Mouse (Mus musculus) forebrain, postnatal 0 days (tissue): ENCODE data around the gene Khk. TPM values are rescaled to one million over a fixed set of nuclear protein-coding genes. Genes with fewer than 3 reads are reported as not detected.

ENCODE experiments used
- ATAC-seq: fragments of 200-750 bp; cut with Nextera tagmentation; 2 replicates; pipeline ENCODE4 v1.8.0; 2017; ENCODE audit warnings: mild to moderate bottlenecking, moderate library complexity
- DNase-seq: peaks from one replicate; pipeline ENCODE4 v3.0.0-alpha.2; 2015
- H3K27ac ChIP-seq: fragments of 300-500 bp; sonication (generic); 2 replicates; pipeline ENCODE4 v1.5.1; 2014; ENCODE audit warnings: low read depth, mild to moderate bottlenecking, antibody characterized with exemption, low read length, moderate library complexity, mixed read lengths
- H3K27me3 ChIP-seq: fragments of 300-500 bp; sonication (generic); 2 replicates; pipeline ENCODE4 v1.6.1; 2014; ENCODE audit warnings: mild to moderate bottlenecking, low read length, mixed read lengths; ENCODE audit not compliant: insufficient read depth
- H3K36me3 ChIP-seq: fragments of 300-500 bp; sonication (generic); 2 replicates; pipeline ENCODE4 v1.6.1; 2014; ENCODE audit warnings: mild to moderate bottlenecking, moderate library complexity; ENCODE audit not compliant: insufficient read depth
- H3K4me1 ChIP-seq: fragments of 300-500 bp; sonication (generic); 2 replicates; pipeline ENCODE4 v1.6.1; 2014; ENCODE audit warnings: antibody characterized with exemption; ENCODE audit not compliant: insufficient read depth
- H3K4me2 ChIP-seq: fragments of 300-500 bp; sonication (generic); 2 replicates; pipeline ENCODE4 v1.6.1; 2014; ENCODE audit warnings: low read depth, mild to moderate bottlenecking, moderate library complexity
- H3K4me3 ChIP-seq: fragments of 300-500 bp; sonication (generic); 2 replicates; pipeline ENCODE4 v1.5.1; 2014; ENCODE audit warnings: low read depth, low read length, mixed read lengths
- H3K9ac ChIP-seq: fragments of 300-500 bp; sonication (generic); 2 replicates; pipeline ENCODE4 v1.6.1; 2014; ENCODE audit warnings: mild to moderate bottlenecking
- H3K9me3 ChIP-seq: fragments of 300-500 bp; sonication (generic); 2 replicates; pipeline ENCODE4 v1.6.1; 2016; ENCODE audit warnings: low read length
- CTCF ChIP-seq: sonication (generic); IDR thresholded peaks from 2 replicates; pipeline ENCODE4 v1.5.1; 2016; ENCODE audit warnings: antibody characterized with exemption, control low read depth, low read depth
- WGBS: fragments of 180-500 bp; shearing (Covaris S2); extraction: QIAGEN DNeasy Blood & Tissue Kit; methylation state at CpG from one replicate; pipeline ENCODE4 v1.1.7; 2014; 5-methylcytosine and 5-hydroxymethylcytosine counted together
- polyA plus RNA-seq: library from polyadenylated mRNA; unstranded; fragments of >200 nt; fragmentation: Nextera tagmentation; extraction: Ambion mirVana; gene quantifications from 2 replicates; pipeline ENCODE4 v1.2.1, GENCODE M21; 2015
- total RNA-seq: library from RNA; depleted of rRNA; stranded (reverse); fragments of >200 nt; gene quantifications from 2 replicates; pipeline ENCODE4 v1.2.3, GENCODE M21; 2014

Khk gene
- total and polyA plus RNA-seq, 2 experiments from 2014 or later = 4.5 to 13.2 TPM

DNA sequence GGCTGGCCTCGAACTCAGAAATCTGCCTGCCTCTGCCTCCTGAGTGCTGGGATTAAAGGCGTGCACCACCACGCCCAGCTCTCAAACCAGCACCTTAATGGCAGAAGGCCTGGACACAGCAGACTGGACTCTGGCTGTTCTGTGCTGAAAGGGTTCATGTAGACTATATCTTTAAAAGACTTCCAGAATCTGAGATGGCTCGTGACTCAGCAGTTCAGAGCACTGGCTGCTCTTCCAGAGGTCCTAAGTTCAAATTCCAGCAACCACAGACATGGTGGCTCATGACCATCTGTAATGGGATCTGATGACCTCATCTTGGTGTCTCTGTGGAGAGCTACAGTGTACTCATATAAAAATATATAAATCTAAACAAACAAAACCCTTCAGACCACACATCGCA, 19.4 kb upstream of the Khk start:
- Histone ChIP-seq H3K27me3 (no peaks in the 10 kb centered on the region), H3K9ac (no peak overlapping the region), H3K4me3 (no peak overlapping the region), H3K36me3 (peaks cover 52% of the 10 kb centered on the region), H3K9me3 (no peaks in the 10 kb centered on the region), H3K4me2 (no peak overlapping the region), H3K4me1 (0 out of 2 replicates have a peak, but pooled peaks cover 4% of the 10 kb centered on the region), H3K27ac (no peak overlapping the region)
- 92% methylated on average over 5 of the region's 5 CpGs for WGBS
- no peak for TF ChIP-seq CTCF
- no peak for DNase-seq
- ATAC-seq = no peak

DNA sequence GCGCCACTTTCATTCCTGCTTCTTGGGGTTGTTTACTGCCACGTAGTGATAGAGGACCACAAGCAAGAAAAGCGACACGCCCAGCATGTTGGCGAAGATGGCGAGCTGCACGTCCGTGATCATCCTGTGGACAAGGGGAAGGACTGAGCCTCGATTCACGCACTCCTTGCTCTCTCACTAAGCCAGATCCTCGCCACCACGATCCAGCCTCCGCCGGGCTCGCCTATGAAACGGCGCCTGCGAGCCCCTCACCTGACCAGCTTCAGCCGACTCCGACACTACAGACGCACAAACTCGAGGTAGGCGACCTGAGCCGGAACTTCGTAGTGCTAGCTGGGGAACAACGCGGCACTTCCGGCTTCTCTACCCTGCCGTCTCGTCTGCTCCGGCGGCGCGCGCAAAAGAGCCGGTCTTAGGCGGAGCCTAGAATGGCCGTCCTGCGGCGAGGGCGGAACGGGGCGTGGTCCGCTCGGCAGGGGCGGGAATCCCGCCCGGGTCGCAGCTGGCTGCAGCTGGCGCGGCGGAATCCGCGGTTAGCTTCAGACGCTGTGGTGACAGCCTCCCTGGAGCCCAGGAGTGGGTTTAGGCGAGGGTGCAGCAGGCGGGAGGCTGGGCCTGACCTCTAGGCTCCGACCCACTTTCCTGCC, 13.7 kb upstream of the Khk start, which contains the start of gene Ost4:
Gene Ost4, minus strand, starts transcription at position 376 of the 647 bp plus-strand sequence.
- H3K36me3 ChIP-seq = peaks cover 36% of the 10 kb centered on the region
- DNase-seq = peak; percentile 96
- peak within 1 kb of the TSS; percentile 69 for H3K4me3 ChIP-seq
- H3K9me3 ChIP-seq = no peaks in the 10 kb centered on the region
- no peaks in the 10 kb centered on the region for H3K27me3 ChIP-seq
- H3K27ac ChIP-seq = peak within 1 kb of the TSS; percentile 82
- peak within 1 kb of the TSS; percentile 96 for H3K4me2 ChIP-seq
- peak within 1 kb of the TSS; percentile 84 for H3K9ac ChIP-seq
- peak; percentile 98 for ATAC-seq
- peaks cover 10% of the 10 kb centered on the region for H3K4me1 ChIP-seq
- 2% methylated on average over 58 of the region's 58 CpGs for WGBS
- no peak for TF ChIP-seq CTCF

DNA sequence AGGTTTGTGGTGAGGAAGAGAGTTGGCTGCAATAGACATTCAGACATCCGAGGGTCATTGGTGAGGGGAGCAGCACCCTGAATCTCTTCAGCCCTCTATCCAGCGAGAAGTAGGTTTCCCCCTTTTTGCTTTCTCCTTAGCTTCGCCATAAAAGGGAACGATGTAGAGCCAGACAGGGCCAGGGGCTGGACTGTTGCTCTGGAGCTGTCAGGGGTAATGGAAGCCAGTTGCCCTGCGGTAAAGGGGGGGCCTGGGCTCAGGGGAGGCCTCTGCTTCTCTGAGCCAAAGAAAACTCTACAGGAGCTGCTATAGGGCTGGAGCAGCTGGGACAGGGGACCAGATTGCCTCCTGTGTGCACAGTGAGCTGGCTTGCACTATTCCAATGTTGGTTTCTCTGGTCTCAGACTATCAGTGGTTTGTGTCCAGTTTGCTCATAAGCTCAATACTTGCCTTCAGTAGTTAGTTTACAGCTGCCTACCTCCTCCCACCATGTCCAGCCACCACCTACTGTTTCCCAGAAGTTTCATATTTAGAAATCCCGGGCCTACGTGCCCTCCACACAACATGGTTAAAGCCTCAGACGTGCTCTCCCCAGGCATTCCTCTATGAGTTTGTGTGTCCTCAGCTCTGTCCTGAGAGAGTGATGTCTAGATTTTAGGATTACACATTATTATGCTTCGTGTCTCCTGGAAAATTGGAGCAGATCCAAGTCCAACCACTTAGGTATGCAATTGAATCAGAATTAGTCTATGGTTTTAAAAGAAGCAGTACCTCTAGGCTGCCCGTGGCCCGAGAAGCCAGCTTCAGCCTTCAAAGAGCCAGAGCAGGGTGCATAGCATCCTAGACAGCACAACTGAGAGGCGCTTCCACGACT, 12.6 kb upstream of the Khk start:
- WGBS = 49% methylated on average over 13 of the region's 13 CpGs
- Histone ChIP-seq H3K9me3 (no peaks in the 10 kb centered on the region), H3K4me1 (peaks cover 10% of the 10 kb centered on the region), H3K9ac (peak overlapping the region; percentile 84), H3K4me2 (peak overlapping the region; percentile 96), H3K4me3 (peak overlapping the region; percentile 69), H3K27ac (no peak overlapping the region), H3K36me3 (peaks cover 26% of the 10 kb centered on the region), H3K27me3 (no peaks in the 10 kb centered on the region)
- DNase-seq (no peak), ATAC-seq (no peak)
- TF ChIP-seq CTCF = no peak

DNA sequence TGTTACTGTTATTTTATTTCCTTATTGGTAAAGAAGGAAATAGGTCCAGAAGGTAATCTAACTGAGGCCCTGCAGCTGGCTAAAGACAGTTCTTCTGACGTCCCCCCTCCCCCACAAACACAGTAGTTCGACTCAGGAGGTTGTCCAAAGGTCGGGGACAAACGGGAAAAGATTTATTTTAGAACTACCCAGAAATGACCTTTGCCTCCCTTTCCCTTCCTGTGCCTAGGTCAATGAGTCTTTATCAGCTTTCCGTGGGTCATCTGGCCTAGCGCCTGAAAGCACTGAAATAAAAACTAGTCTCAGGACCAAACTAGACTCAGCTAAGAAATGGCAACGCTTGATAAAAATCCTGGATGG, 12.0 kb upstream of the Khk start:
- H3K9ac ChIP-seq = no peak overlapping the region
- no peak overlapping the region for H3K4me2 ChIP-seq
- no peaks in the 10 kb centered on the region for H3K27me3 ChIP-seq
- H3K36me3 ChIP-seq = peaks cover 20% of the 10 kb centered on the region
- DNase-seq (no peak), ATAC-seq (no peak)
- peaks cover 10% of the 10 kb centered on the region for H3K4me1 ChIP-seq
- no peak for TF ChIP-seq CTCF
- no peak overlapping the region for H3K27ac ChIP-seq
- no peaks in the 10 kb centered on the region for H3K9me3 ChIP-seq
- 71% methylated on average over 7 of the region's 7 CpGs for WGBS
- H3K4me3 ChIP-seq = no peak overlapping the region

DNA sequence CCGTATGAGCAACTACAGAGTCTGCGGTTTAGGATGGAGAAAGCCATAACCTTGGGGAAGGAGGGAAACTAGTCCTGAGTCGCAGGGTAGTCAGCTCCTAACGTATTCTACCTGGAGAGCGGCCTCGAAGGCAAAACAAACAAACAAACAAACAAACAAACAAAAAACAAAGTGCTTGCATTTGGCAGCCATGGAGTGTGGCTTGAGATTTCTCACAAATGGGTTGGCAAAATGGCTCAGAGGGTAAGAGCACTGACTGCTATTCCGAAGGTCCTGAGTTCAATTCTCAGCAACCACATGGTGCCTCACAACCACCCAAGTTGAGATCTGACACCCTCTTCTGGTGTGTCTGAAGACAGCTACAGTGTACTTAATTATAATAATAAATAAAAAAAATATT, 11.4 kb upstream of the Khk start:
- DNase-seq = no peak
- Histone ChIP-seq H3K4me1 (peaks cover 10% of the 10 kb centered on the region), H3K27me3 (no peaks in the 10 kb centered on the region), H3K4me2 (no peak overlapping the region), H3K36me3 (peaks cover 14% of the 10 kb centered on the region), H3K9me3 (no peaks in the 10 kb centered on the region), H3K9ac (no peak overlapping the region), H3K27ac (no peak overlapping the region), H3K4me3 (no peak overlapping the region)
- no peak for TF ChIP-seq CTCF
- no peak for ATAC-seq
- 85% methylated on average over 7 of the region's 7 CpGs for WGBS

DNA sequence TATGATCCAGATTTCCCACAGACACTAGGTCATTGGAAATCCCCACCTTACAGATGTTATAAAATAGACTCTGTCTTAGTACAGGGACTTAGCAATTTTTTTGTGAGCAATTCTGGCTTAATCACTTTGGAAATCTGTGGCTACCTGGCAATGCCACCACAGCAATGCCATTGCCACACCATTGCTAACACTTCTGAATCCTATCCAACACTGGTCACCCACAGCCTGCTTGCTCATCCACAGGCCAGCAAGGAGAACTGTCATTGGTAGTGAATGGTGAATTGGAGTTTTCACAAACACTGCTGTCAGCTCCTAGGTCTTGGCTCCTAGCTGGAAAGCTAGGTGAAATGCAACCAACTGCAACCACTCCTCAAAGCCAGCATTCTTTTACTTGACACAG, 10.8 kb upstream of the Khk start:
- H3K4me1 ChIP-seq = peaks cover 10% of the 10 kb centered on the region

DNA sequence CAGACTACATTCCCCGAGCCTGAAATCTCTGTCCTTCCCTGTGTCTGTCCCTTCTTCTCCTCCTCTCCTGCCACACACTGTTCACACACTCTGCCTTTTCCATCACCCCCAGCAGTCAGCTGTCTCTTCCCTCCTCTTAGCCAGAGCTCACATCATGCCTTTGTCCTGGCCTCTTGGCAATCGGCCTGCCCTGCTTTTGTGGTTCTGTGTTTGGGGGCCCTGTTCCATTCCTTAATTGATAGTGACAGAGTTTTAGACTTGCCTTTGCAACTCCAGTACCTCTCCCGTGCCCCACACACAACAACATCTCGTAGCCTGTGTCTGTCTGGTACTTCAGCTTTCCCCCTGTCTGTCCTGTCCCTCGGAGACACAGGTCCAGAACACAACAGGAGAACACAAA, 9.1 kb upstream of the Khk start:
- H3K9ac ChIP-seq = no peak overlapping the region
- WGBS = 36% methylated on average over 5 of the region's 5 CpGs
- H3K27ac ChIP-seq = no peak overlapping the region
- DNase-seq (no peak), ATAC-seq (no peak)
- no peaks in the 10 kb centered on the region for H3K36me3 ChIP-seq
- no peak overlapping the region for H3K4me2 ChIP-seq
- H3K9me3 ChIP-seq = no peaks in the 10 kb centered on the region
- TF ChIP-seq CTCF = no peak
- H3K27me3 ChIP-seq = no peaks in the 10 kb centered on the region
- peaks cover 6% of the 10 kb centered on the region for H3K4me1 ChIP-seq
- H3K4me3 ChIP-seq = no peak overlapping the region

More for the DNA sequence above, 10.8 kb upstream of the Khk start:
- H3K4me2 ChIP-seq = no peak overlapping the region
- H3K27me3 ChIP-seq = no peaks in the 10 kb centered on the region
- DNase-seq (no peak), ATAC-seq (no peak)
- H3K4me3 ChIP-seq = no peak overlapping the region
- no peak overlapping the region for H3K27ac ChIP-seq
- no peaks in the 10 kb centered on the region for H3K9me3 ChIP-seq
- H3K36me3 ChIP-seq = peaks cover 8% of the 10 kb centered on the region
- TF ChIP-seq CTCF = no peak
- no peak overlapping the region for H3K9ac ChIP-seq
